Mouse (Mus musculus) megakaryocyte-erythroid progenitor cell, adult 5-6 weeks (primary cell): ENCODE measurements around the gene Gphb5. TPM values are rescaled to one million over a fixed set of nuclear protein-coding genes. Genes with fewer than 3 reads are reported as not detected.

ENCODE experiments used
- total RNA-seq, 2 experiments: library from RNA; stranded (forward) in 1 of 2; stranded (reverse) in 1 of 2; fragments of 200-1000, 215-1000 nt in 1 of 2; fragments of >200 nt in 1 of 2; fragmentation: Nextera tagmentation in 1 of 2; gene quantifications; 2 replicates each; pipeline ENCODE4 v1.2.3; 2014 to 2017

The Gphb5 gene
- total RNA-seq, 2 experiments from 2014 or later: not detected

Other genes starting within 250 kb of the Gphb5 start
- not detected in 2 replicates for gene Kcnh5, start 239.4 kb downstream of the Gphb5 start, total RNA-seq (2014; fragmentation: Nextera tagmentation)
- gene Kcnh5, start 239.4 kb downstream of the Gphb5 start, total RNA-seq (2017): not detected in 2 replicates
- not detected in 2 replicates for gene Rhoj, start 108.5 kb downstream of the Gphb5 start, total RNA-seq (2014; fragmentation: Nextera tagmentation)
- gene Rhoj, start 108.5 kb downstream of the Gphb5 start, total RNA-seq (2017): not detected in 2 replicates
- 26.7 and 35.4 TPM in 2 replicates for gene Ppp2r5e, start 179.5 kb upstream of the Gphb5 start, total RNA-seq (2014; fragmentation: Nextera tagmentation)
- 14.3 and 14.7 TPM in 2 replicates for gene Ppp2r5e, start 179.5 kb upstream of the Gphb5 start, total RNA-seq (2017)